Mouse (Mus musculus) bone marrow, adult 2 months (tissue): ENCODE results near the gene Ddn.

Experiments
- CTCF ChIP-seq: fragments of 200-500 bp; IDR thresholded peaks from 2 replicates; pipeline ENCODE4 v1.5.1; 2011; ENCODE audit warnings: low read length, control low read depth; ENCODE audit not compliant: control insufficient read depth, insufficient read depth
- POLR2A ChIP-seq: fragments of 200-500 bp; IDR thresholded peaks from 2 replicates; pipeline ENCODE4 v1.6.1; 2011; ENCODE audit warnings: low read depth, mild to moderate bottlenecking, control low read depth, low read length, borderline replicate concordance; ENCODE audit not compliant: control insufficient read depth

- TF ChIP-seq POLR2A = no peak
- no peak for TF ChIP-seq CTCF
These were observed 44.9 kb upstream of the Ddn start for GRCm38 (mm10) chr15:98854214-98854613.
